Mouse (Mus musculus) naive thymus-derived CD4-positive, alpha-beta T cell, adult 5 months (primary cell): ENCODE results near the gene Krtap9-1. TPM values are rescaled to one million over a fixed set of nuclear protein-coding genes. Genes with fewer than 3 reads are reported as not detected.

Source experiments
- polyA plus RNA-seq: library from polyadenylated mRNA; unstranded; fragments of 100-300 nt; shearing (Covaris generic); gene quantifications from one replicate; pipeline ENCODE4 v1.2.1, GENCODE M21; 2017

Krtap9-1 gene
- not detected for polyA plus RNA-seq

GRCm38 (mm10) chr11:99873089-99873488 lies at the start of gene Krtap9-1:
Gene Krtap9-1 (plus strand): TSS chr11:99873389.

GRCm38 (mm10) chr11:99837966-99838365 lies 35.2 kb upstream of the Krtap9-1 start, which contains the start of gene 2300003K06Rik:
Gene 2300003K06Rik (minus strand): TSS chr11:99838066.

GRCm38 (mm10) chr11:99851508-99851907 lies 21.7 kb upstream of the Krtap9-1 start, which contains the start of gene Krtap4-16:
Gene Krtap4-16 (minus strand): TSS chr11:99851608.

GRCm38 (mm10) chr11:99857617-99858016 lies 15.6 kb upstream of the Krtap9-1 start, which contains the start of gene Gm11568:
Gene Gm11568 (plus strand): TSS chr11:99857917.

GRCm38 (mm10) chr11:99864176-99864575 lies 9.0 kb upstream of the Krtap9-1 start, which contains the start of gene Gm11559:
Gene Gm11559 (plus strand): TSS chr11:99864476.

GRCm38 (mm10) chr11:99878887-99879286 lies 5.7 kb downstream of the Krtap9-1 start, which contains the start of gene Gm11567:
Gene Gm11567 (plus strand): TSS chr11:99879187.

GRCm38 (mm10) chr11:99907620-99908019 lies 34.4 kb downstream of the Krtap9-1 start, which contains the start of gene Krtap31-1:
Gene Krtap31-1 (plus strand): TSS chr11:99907920.

GRCm38 (mm10) chr11:99914451-99914850 lies 41.3 kb downstream of the Krtap9-1 start, which contains the start of gene Gm11565:
Gene Gm11565 (plus strand): TSS chr11:99914751.

Other genes with a start within 250 kb of the Krtap9-1 start
- gene Krtap4-1, start 245.2 kb upstream of the Krtap9-1 start, polyA plus RNA-seq: not detected
- gene Krtap4-2, start 238.3 kb upstream of the Krtap9-1 start, polyA plus RNA-seq: not detected
- not detected for gene Krtap4-7, start 229.3 kb upstream of the Krtap9-1 start, polyA plus RNA-seq
- gene Gm11555, start 223.2 kb upstream of the Krtap9-1 start, polyA plus RNA-seq: not detected
- not detected for gene Gm11563, start 214.4 kb upstream of the Krtap9-1 start, polyA plus RNA-seq
- not detected for gene Krtap4-6, start 207.4 kb upstream of the Krtap9-1 start, polyA plus RNA-seq
- gene Gm14190, start 182.6 kb upstream of the Krtap9-1 start, polyA plus RNA-seq: not detected
- gene Gm14180, start 139.1 kb upstream of the Krtap9-1 start, polyA plus RNA-seq: not detected
- not detected for gene Gm11595, start 100.5 kb upstream of the Krtap9-1 start, polyA plus RNA-seq
- gene Krtap4-8, start 92.7 kb upstream of the Krtap9-1 start, polyA plus RNA-seq: not detected
- gene Krtap4-9, start 88.2 kb upstream of the Krtap9-1 start, polyA plus RNA-seq: not detected
- gene Gm11596, start 79.9 kb upstream of the Krtap9-1 start, polyA plus RNA-seq: not detected
- gene Gm11569, start 74.5 kb upstream of the Krtap9-1 start, polyA plus RNA-seq: not detected
- not detected for gene Gm11554, start 68.9 kb upstream of the Krtap9-1 start, polyA plus RNA-seq
- not detected for gene Krtap4-13, start 63.5 kb upstream of the Krtap9-1 start, polyA plus RNA-seq
- not detected for gene Gm11564, start 57.7 kb upstream of the Krtap9-1 start, polyA plus RNA-seq
- not detected for gene 2300003K06Rik, start 35.3 kb upstream of the Krtap9-1 start, polyA plus RNA-seq
- not detected for gene Krtap4-16, start 21.8 kb upstream of the Krtap9-1 start, polyA plus RNA-seq
- not detected for gene Gm11568, start 15.5 kb upstream of the Krtap9-1 start, polyA plus RNA-seq
- gene Gm11559, start 8.9 kb upstream of the Krtap9-1 start, polyA plus RNA-seq: not detected
- gene Gm11567, start 5.8 kb downstream of the Krtap9-1 start, polyA plus RNA-seq: not detected
- not detected for gene Krtap31-1, start 34.5 kb downstream of the Krtap9-1 start, polyA plus RNA-seq
- not detected for gene Gm11565, start 41.4 kb downstream of the Krtap9-1 start, polyA plus RNA-seq
- not detected for gene Krtap31-2, start 62.9 kb downstream of the Krtap9-1 start, polyA plus RNA-seq
- gene Krtap9-5, start 75.1 kb downstream of the Krtap9-1 start, polyA plus RNA-seq: not detected
- not detected for gene Krtap29-1, start 105.7 kb downstream of the Krtap9-1 start, polyA plus RNA-seq
- gene Krtap16-1, start 113.2 kb downstream of the Krtap9-1 start, polyA plus RNA-seq: not detected
- not detected for gene Krtap17-1, start 120.6 kb downstream of the Krtap9-1 start, polyA plus RNA-seq
- not detected for gene Krt33a, start 142.8 kb downstream of the Krtap9-1 start, polyA plus RNA-seq
- gene Krt33b, start 156.5 kb downstream of the Krtap9-1 start, polyA plus RNA-seq: not detected
- gene Krt34, start 168.2 kb downstream of the Krtap9-1 start, polyA plus RNA-seq: not detected
- gene Krt31, start 177.2 kb downstream of the Krtap9-1 start, polyA plus RNA-seq: not detected
- not detected for gene Krt32, start 214.8 kb downstream of the Krtap9-1 start, polyA plus RNA-seq
- gene Krt35, start 222.9 kb downstream of the Krtap9-1 start, polyA plus RNA-seq: not detected
- not detected for gene Krt36, start 232.2 kb downstream of the Krtap9-1 start, polyA plus RNA-seq
- not detected for gene Krt13, start 248.2 kb downstream of the Krtap9-1 start, polyA plus RNA-seq